ENCODE assay signal across 22 mouse cellular contexts in genomic region chr7:121480106-121480505, GRCm38 (mm10).
"Had no signal": no experiment of that assay in that cellular context is flagged by ENCODE, and none has a peak within 500 bp of the region (broad histone marks: within the 10 kb centered on the region; RNA-seq: fewer than 3 reads in every experiment).

No protein-coding gene starts in this region.

- DNase-seq: gastrocnemius, postnatal 25 days; heart, adult 18-20 months; heart, postnatal 10 days; heart, postnatal 4 days; kidney, adult 18-20 months; kidney, adult 8-10 months; kidney, postnatal 14 days; kidney, postnatal 36 days; layer of hippocampus, adult 9-11 months; liver had no signal

- H3K36me3 ChIP-seq: heart, embryonic 10.5 days; heart, embryonic 12.5 days; hindbrain, embryonic 10.5 days; hindbrain, embryonic 12.5 days; intestine, embryonic 15.5 days; limb, embryonic 10.5 days; limb, embryonic 12.5 days had no signal

- ATAC-seq: hindbrain, embryonic 16.5 days; inflammation-experienced regulatory T-cells, adult 6 months; intestine, embryonic 15.5 days; intestine, postnatal 0 days had no signal

- H3K27ac ChIP-seq: heart, embryonic 10.5 days; hindbrain, embryonic 10.5 days; hindbrain, embryonic 12.5 days; hindbrain, embryonic 14.5 days; intestine, embryonic 15.5 days; left cerebral cortex, adult 2 months; limb, embryonic 10.5 days; limb, embryonic 12.5 days had no signal

- H3K4me1 ChIP-seq: heart, embryonic 10.5 days; heart, embryonic 12.5 days; hindbrain, embryonic 12.5 days; intestine, embryonic 15.5 days; limb, embryonic 10.5 days had no signal

- H3K4me3 ChIP-seq: heart, embryonic 10.5 days; heart, embryonic 12.5 days; hindbrain, embryonic 10.5 days; hindbrain, embryonic 12.5 days; intestine, embryonic 15.5 days; left cerebral cortex, adult 2 months; limb, embryonic 10.5 days; limb, embryonic 12.5 days had no signal

- H3K27me3 ChIP-seq: heart, embryonic 12.5 days; hindbrain, embryonic 12.5 days; intestine, embryonic 15.5 days; limb, embryonic 12.5 days had no signal
